Mouse (Mus musculus): ENCODE results near the gene Odf3b. TPM values are rescaled to one million over a fixed set of nuclear protein-coding genes. Genes with fewer than 3 reads are reported as not detected.

The Odf3b gene
- total and polyA plus RNA-seq, 2 experiments from 2014 or later: 0.67 TPM; not detected in 1

DNA sequence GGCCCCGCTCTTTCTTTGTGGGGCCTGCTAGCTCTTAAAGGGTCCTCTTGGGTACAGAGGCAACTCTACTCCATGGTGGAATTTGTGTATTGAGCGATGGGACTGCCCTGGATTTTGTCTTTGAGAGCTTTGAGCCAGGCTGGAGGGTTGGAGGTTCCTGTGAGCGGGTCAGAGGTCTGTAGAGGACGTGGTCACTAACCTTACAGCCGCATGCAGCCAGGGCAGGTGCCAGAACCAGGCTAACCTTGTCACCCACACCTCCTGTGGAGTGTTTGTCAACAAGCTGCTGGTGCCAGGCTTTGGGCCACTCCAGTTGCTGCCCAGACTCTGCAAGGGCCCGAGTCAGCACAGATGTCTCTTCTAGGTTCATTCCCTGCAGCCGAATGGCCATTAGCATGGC lies 3.0 kb downstream of the Odf3b start:
- Histone ChIP-seq H3K9ac (replicated peaks; ENCODE audit: low read depth, low read length) (no peak overlapping the region), H3K4me2 (ENCODE audit: low read depth, low read length) (no peak overlapping the region), H3K27ac (ENCODE audit: low read depth) (no peak overlapping the region), H3K4me1 (ENCODE audit: control insufficient read depth, insufficient read depth) (peaks cover 12% of the 10 kb centered on the region; the same call in 1 of the 2 replicates), H3K9me3 (replicated peaks; ENCODE audit: control insufficient read depth, low read length) (no peaks in the 10 kb centered on the region), H3K27me3 (ENCODE audit: control insufficient read depth, insufficient read depth, low read length) (peaks cover 40% of the 10 kb centered on the region), H3K36me3 (replicated peaks; ENCODE audit: control insufficient read depth, insufficient read depth, low read length) (peaks cover 12% of the 10 kb centered on the region), H3K4me3 (ENCODE audit: low read depth, low read length) (no peak overlapping the region)
- ATAC-seq (ENCODE audit: insufficient read depth, low read depth) (no peak), DNase-seq (ENCODE audit: low spot score) (no peak)
- TF ChIP-seq EP300 (IDR thresholded peaks at IDR 0.05; ENCODE audit: low read depth): no peak
- no peak for TF ChIP-seq CTCF (IDR thresholded peaks at IDR 0.05; ENCODE audit: low read depth)
- 66% methylated on average over 7 of the region's 7 CpGs for WGBS

DNA sequence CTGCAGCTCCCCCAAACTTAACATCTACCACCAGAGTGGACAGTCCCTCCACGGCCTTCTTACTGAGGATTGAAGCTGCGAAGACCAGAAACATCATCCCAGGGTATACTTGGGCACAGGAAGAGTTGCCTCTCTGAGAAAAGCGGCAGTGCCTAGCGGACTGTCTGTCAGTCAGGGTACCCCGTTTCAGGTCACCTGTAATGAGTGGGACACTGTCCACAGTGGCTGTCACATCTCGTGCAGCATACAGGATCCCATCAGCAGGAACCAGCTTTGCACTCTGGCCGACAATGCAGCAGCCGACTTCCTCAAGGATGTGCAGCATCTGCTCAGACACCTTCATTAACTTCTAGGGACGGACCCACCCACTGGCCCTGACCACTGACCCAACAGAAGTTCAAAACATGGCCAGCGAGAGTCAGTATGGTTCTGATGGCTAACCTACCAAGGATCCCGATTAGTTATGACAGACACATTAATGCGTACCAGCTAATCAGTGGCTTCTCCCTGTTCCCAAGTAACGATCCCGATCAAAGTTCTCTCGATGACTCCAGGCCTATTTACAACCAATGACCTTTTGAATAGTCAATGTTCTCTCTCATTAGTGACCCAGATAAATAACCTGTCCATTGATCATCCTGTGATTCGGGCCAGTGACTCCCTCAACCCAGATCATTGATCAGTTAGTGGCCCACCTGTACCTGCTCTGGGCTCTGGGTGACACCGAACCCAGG lies 4.1 kb downstream of the Odf3b start:
- no peak overlapping the region for H3K4me3 ChIP-seq (ENCODE audit: low read depth, low read length)
- DNase-seq (ENCODE audit: low spot score) (no peak), ATAC-seq (ENCODE audit: insufficient read depth, low read depth) (no peak)
- H3K9ac ChIP-seq (replicated peaks; ENCODE audit: low read depth, low read length): no peak overlapping the region
- peaks cover 22% of the 10 kb centered on the region for H3K36me3 ChIP-seq (replicated peaks; ENCODE audit: control insufficient read depth, insufficient read depth, low read length)
- H3K27ac ChIP-seq (ENCODE audit: low read depth): no peak overlapping the region
- peaks cover 12% of the 10 kb centered on the region; the same call in 1 of the 2 replicates for H3K4me1 ChIP-seq (ENCODE audit: control insufficient read depth, insufficient read depth)
- TF ChIP-seq CTCF (IDR thresholded peaks at IDR 0.05; ENCODE audit: low read depth) (no peak), EP300 (IDR thresholded peaks at IDR 0.05; ENCODE audit: low read depth) (no peak)
- no peaks in the 10 kb centered on the region for H3K9me3 ChIP-seq (replicated peaks; ENCODE audit: control insufficient read depth, low read length)
- 90% methylated on average over 17 of the region's 17 CpGs for WGBS
- H3K4me2 ChIP-seq (ENCODE audit: low read depth, low read length): no peak overlapping the region
- peaks cover 35% of the 10 kb centered on the region for H3K27me3 ChIP-seq (ENCODE audit: control insufficient read depth, insufficient read depth, low read length)

DNA sequence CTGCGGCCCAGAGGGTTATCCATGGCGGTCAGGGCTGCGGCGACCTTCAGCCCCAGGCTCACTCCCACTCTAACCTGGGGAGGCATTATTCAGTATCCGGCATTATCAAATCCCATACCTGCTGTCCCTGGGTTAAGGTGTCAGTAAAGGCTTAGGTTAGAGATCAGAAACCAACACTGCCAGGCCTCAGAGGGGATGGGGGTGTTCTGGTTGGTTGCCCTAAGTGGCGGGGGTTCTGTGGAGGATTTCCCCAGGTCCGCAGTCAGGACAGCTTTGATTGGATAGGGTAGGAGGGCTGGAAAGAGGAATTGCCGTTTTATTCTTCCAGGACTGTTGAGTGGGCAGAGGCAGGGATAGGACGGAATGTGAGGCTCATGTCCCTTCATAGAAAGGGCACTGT lies 4.7 kb downstream of the Odf3b start:
- WGBS: 43% methylated on average over 9 of the region's 9 CpGs
- TF ChIP-seq CTCF (IDR thresholded peaks at IDR 0.05; ENCODE audit: low read depth): no peak
- no peak for TF ChIP-seq EP300 (IDR thresholded peaks at IDR 0.05; ENCODE audit: low read depth)
- no peak for ATAC-seq (ENCODE audit: insufficient read depth, low read depth)
- Histone ChIP-seq H3K4me2 (ENCODE audit: low read depth, low read length) (peak overlapping the region; percentile 79), H3K9me3 (replicated peaks; ENCODE audit: control insufficient read depth, low read length) (no peaks in the 10 kb centered on the region), H3K27ac (ENCODE audit: low read depth) (peak overlapping the region; percentile 87), H3K9ac (replicated peaks; ENCODE audit: low read depth, low read length) (peak overlapping the region; percentile 57), H3K4me3 (ENCODE audit: low read depth, low read length) (peak overlapping the region; percentile 60), H3K4me1 (ENCODE audit: control insufficient read depth, insufficient read depth) (peaks cover 12% of the 10 kb centered on the region; the same call in 1 of the 2 replicates), H3K36me3 (replicated peaks; ENCODE audit: control insufficient read depth, insufficient read depth, low read length) (peaks cover 29% of the 10 kb centered on the region), H3K27me3 (ENCODE audit: control insufficient read depth, insufficient read depth, low read length) (peaks cover 32% of the 10 kb centered on the region)
- DNase-seq (ENCODE audit: low spot score): no peak

DNA sequence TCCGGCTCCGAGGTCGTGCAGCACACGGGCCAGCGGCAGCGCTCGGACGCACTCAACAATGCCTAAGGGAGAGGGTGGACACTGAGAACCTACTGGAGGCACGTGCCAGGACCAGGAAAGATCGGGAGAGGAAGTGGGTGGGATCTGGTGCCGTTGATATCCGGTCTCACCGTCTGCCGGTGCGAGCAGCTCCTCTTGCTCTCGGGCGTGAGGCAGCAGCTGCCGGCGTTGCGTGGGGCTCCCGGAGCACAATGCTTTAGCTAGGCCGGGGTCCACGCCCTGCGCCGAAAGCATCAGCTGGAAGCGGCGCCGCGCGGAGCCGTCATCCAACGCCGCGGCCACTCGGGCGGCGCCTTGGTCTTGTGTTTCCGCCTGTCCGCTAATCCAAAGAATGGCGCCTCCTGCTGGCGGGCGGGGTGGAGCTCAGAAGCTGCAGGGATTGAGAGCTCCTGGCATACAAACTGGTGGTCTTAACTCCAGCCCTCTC lies 5.3 kb downstream of the Odf3b start, which contains the start of gene Sco2:
Gene Sco2, minus strand, starts transcription at position 85 of the 487 bp plus-strand sequence.
- 0% methylated on average over 42 of the region's 42 CpGs for WGBS
- ATAC-seq (ENCODE audit: insufficient read depth, low read depth): peak; percentile 81

DNA sequence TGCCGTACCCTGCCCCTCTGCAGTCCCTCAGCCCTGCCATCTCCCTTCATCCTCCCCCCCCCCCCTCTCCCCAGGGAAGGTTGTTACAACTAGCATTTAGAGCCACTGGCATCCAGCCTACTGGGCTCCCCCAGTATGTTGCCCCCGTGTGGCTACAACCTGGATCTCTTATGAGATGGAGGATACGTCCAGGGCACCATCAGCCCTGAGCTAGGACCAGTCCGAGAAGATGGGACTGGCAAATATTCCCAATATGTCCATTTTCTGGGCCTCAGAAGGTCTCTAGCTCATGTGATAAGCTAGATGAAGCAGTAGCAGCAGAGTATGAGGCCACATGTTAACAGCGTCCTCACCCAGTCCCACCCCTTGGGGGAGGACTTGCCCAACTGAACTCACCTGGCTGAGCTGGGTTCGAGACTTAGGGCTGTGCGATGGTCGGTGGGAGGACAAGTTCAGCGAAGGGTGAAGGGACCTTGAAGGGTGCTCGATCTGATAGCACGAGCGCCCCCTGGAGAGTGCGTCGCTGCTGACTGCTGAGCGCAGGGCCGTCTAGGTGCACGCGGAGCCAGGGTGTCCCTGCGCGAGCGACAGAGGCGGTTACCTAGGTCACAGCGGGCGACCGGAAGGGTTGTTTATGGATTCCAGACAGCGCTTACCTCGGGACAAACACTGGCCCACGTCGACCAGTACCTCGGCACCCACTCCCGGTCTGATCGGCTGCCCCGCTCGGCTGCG lies 5.9 kb downstream of the Odf3b start:
- WGBS: under 1% methylated on average over 35 of the region's 35 CpGs
- Histone ChIP-seq H3K36me3 (replicated peaks; ENCODE audit: control insufficient read depth, insufficient read depth, low read length) (peaks cover 40% of the 10 kb centered on the region), H3K9ac (replicated peaks; ENCODE audit: low read depth, low read length) (peak overlapping the region; percentile 57), H3K27ac (ENCODE audit: low read depth) (peak overlapping the region; percentile 87), H3K4me2 (ENCODE audit: low read depth, low read length) (peak overlapping the region; percentile 79), H3K4me3 (ENCODE audit: low read depth, low read length) (peak overlapping the region; percentile 60), H3K4me1 (ENCODE audit: control insufficient read depth, insufficient read depth) (peaks cover 8% of the 10 kb centered on the region; the same call in 1 of the 2 replicates), H3K27me3 (ENCODE audit: control insufficient read depth, insufficient read depth, low read length) (peaks cover 20% of the 10 kb centered on the region), H3K9me3 (replicated peaks; ENCODE audit: control insufficient read depth, low read length) (no peaks in the 10 kb centered on the region)
- peak; percentile 56 for DNase-seq (ENCODE audit: low spot score)
- ATAC-seq (ENCODE audit: insufficient read depth, low read depth): peak; percentile 81
- TF ChIP-seq CTCF (IDR thresholded peaks at IDR 0.05; ENCODE audit: low read depth): peak; percentile 51
- no peak for TF ChIP-seq EP300 (IDR thresholded peaks at IDR 0.05; ENCODE audit: low read depth)

More for the DNA sequence above, 5.3 kb downstream of the Odf3b start, which contains the start of gene Sco2:
- Histone ChIP-seq H3K4me3 (ENCODE audit: low read depth, low read length) (peak within 1 kb of the TSS; percentile 60), H3K36me3 (replicated peaks; ENCODE audit: control insufficient read depth, insufficient read depth, low read length) (peaks cover 34% of the 10 kb centered on the region), H3K27ac (ENCODE audit: low read depth) (peak within 1 kb of the TSS; percentile 87), H3K9ac (replicated peaks; ENCODE audit: low read depth, low read length) (peak within 1 kb of the TSS; percentile 57), H3K27me3 (ENCODE audit: control insufficient read depth, insufficient read depth, low read length) (peaks cover 26% of the 10 kb centered on the region), H3K4me2 (ENCODE audit: low read depth, low read length) (peak within 1 kb of the TSS; percentile 79), H3K9me3 (replicated peaks; ENCODE audit: control insufficient read depth, low read length) (no peaks in the 10 kb centered on the region), H3K4me1 (ENCODE audit: control insufficient read depth, insufficient read depth) (peaks cover 8% of the 10 kb centered on the region; the same call in 1 of the 2 replicates)
- TF ChIP-seq CTCF (IDR thresholded peaks at IDR 0.05; ENCODE audit: low read depth) (peak; percentile 75), EP300 (IDR thresholded peaks at IDR 0.05; ENCODE audit: low read depth) (peak; percentile 80; the same call in 1 of the 2 replicates)
- peak; percentile 81 for DNase-seq (ENCODE audit: low spot score)
